Mouse (Mus musculus) megakaryocyte, embryonic 14.5 days (primary cell): Measurements from ENCODE around the gene Tpst2.

Source experiments
- FLI1 ChIP-seq: IDR thresholded peaks from 2 replicates; pipeline ENCODE4 v1.6.1; 2012; ENCODE audit warnings: low read length, inconsistent platforms, mixed read lengths
- GATA1 ChIP-seq: IDR thresholded peaks from 3 replicates; pipeline ENCODE4 v1.6.1; 2012; ENCODE audit warnings: mixed read lengths, low read length, inconsistent platforms, borderline replicate concordance

DNA sequence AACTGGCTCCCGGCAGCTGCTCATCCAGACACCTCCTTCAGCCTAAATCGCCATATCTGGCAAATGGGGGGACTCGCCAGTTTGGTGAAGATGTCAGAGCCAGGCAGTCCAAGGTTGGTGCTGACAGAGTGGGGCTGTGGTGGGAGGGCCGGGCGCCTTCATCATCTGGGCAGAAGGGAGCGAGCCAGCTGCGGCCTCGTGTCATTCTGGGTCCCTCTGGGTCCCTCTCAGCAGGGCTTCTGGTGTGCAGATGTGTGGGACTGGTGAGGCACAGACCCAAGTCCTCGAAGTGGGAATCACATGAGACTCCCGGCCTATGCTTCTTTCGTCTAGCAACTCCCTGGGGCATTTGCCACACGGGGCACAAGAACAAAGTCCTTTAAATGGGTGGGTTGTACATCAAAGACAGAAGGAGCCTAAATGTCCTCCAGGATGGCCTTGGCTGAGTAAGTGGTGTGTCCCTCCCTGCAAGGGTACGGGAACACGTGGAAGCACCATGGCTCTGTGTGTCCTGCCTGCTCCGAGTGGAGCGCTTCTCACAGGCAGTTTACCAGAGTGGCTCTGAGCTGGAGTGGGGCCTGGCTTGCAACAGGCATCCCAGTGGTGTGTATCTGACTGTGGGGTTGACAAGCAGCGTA is 16.0 kb downstream of the Tpst2 start:
- TF ChIP-seq GATA1 (no peak), FLI1 (no peak)
